Mouse (Mus musculus) bone marrow macrophage, adult 2 months (primary cell): ENCODE measurements at regions not wholly inside any gene's neighbourhood (a gene's known extent, or its start where the extent isn't known, plus 50 kb on each side); places are given as distances from the start of the nearest gene placed in this dataset.
"Not testable (repeated sequence)": the region's sequence is repeated elsewhere in the genome, so short reads cannot be mapped to it uniquely, and the experiment has no call there.

Source experiments
- H3K27ac ChIP-seq: 2 replicates; pipeline ENCODE4 v1.5.1; 2012; ENCODE audit warnings: low read depth, low read length; ENCODE audit not compliant: insufficient read depth
- H3K4me1 ChIP-seq: 2 replicates; pipeline ENCODE4 v1.6.1; 2012; ENCODE audit warnings: low read length; ENCODE audit not compliant: control insufficient read depth, insufficient read depth
- H3K4me3 ChIP-seq: 2 replicates; pipeline ENCODE4 v1.5.1; 2012; ENCODE audit warnings: mild to moderate bottlenecking, low read length, moderate library complexity; ENCODE audit not compliant: insufficient read depth
- CTCF ChIP-seq: IDR thresholded peaks from 2 replicates; pipeline ENCODE4 v1.5.1; 2012; ENCODE audit warnings: low read depth, mild to moderate bottlenecking, low read length, moderate library complexity
- POLR2A ChIP-seq: IDR thresholded peaks from 2 replicates; pipeline ENCODE4 v1.6.1; 2012; ENCODE audit warnings: mild to moderate bottlenecking, low read depth, low read length, borderline replicate concordance

- H3K4me3 ChIP-seq, result no peak overlapping the region
- TF ChIP-seq POLR2A (no peak), CTCF (no peak)
- H3K27ac ChIP-seq, result no peak overlapping the region
- H3K4me1 ChIP-seq, result no peaks in the 10 kb centered on the region; the same call in 1 of the 2 replicates
These were observed 112.6 kb upstream of the Klf4 start for GRCm38 (mm10) chr4:55644895-55645294.

- peaks cover 18% of the 10 kb centered on the region for H3K4me1 ChIP-seq
- H3K27ac ChIP-seq, result no peak overlapping the region
- TF ChIP-seq CTCF, result no peak
- TF ChIP-seq POLR2A, result no peak
- H3K4me3 ChIP-seq, result no peak overlapping the region
These were observed 102.8 kb upstream of the Klf4 start for GRCm38 (mm10) chr4:55634946-55635511.

GRCm38 (mm10) chr4:55631157-55631556 lies 98.9 kb upstream of the Klf4 start:
- no peak overlapping the region for H3K4me3 ChIP-seq
- H3K4me1 ChIP-seq, result peaks cover 19% of the 10 kb centered on the region
- TF ChIP-seq CTCF (no peak), POLR2A (no peak)
- H3K27ac ChIP-seq, result peak overlapping the region; percentile 82

GRCm38 (mm10) chr4:55630215-55630614 lies 97.9 kb upstream of the Klf4 start:
- Histone ChIP-seq H3K27ac (peak overlapping the region; percentile 13; the same call in 1 of the 2 replicates), H3K4me1 (peaks cover 19% of the 10 kb centered on the region)
- not testable (repeated sequence) for H3K4me3 ChIP-seq

- TF ChIP-seq POLR2A, result no peak
- no peak for TF ChIP-seq CTCF
- Histone ChIP-seq H3K27ac (no peak overlapping the region), H3K4me3 (no peak overlapping the region), H3K4me1 (peaks cover 28% of the 10 kb centered on the region)
These were observed 92.5 kb upstream of the Klf4 start for GRCm38 (mm10) chr4:55624779-55625178.

- Histone ChIP-seq H3K27ac (peak overlapping the region; percentile 75), H3K4me1 (peaks cover 25% of the 10 kb centered on the region), H3K4me3 (no peak overlapping the region)
- TF ChIP-seq POLR2A (no peak), CTCF (no peak)
These were observed 91.0 kb upstream of the Klf4 start for GRCm38 (mm10) chr4:55623151-55623760.

GRCm38 (mm10) chr4:55622651-55623050 lies 90.4 kb upstream of the Klf4 start:
- peaks cover 25% of the 10 kb centered on the region for H3K4me1 ChIP-seq
- H3K27ac ChIP-seq, result peak overlapping the region; percentile 64
- no peak for TF ChIP-seq CTCF

GRCm38 (mm10) chr4:55619891-55620290 lies 87.6 kb upstream of the Klf4 start:
- TF ChIP-seq POLR2A (no peak), CTCF (no peak)
- H3K4me1 ChIP-seq, result peaks cover 25% of the 10 kb centered on the region
- H3K4me3 ChIP-seq, result no peak overlapping the region
- H3K27ac ChIP-seq, result no peak overlapping the region

More at GRCm38 (mm10) chr4:55622651-55623050, 90.4 kb upstream of the Klf4 start:
- no peak overlapping the region for H3K4me3 ChIP-seq

- no peak overlapping the region for H3K4me3 ChIP-seq
- H3K27ac ChIP-seq, result no peak overlapping the region
- H3K4me1 ChIP-seq, result no peaks in the 10 kb centered on the region
- TF ChIP-seq CTCF, result no peak
- TF ChIP-seq POLR2A, result no peak
These were observed 83.5 kb upstream of the Klf4 start for GRCm38 (mm10) chr4:55615808-55616207.

- Histone ChIP-seq H3K4me3 (no peak overlapping the region), H3K27ac (no peak overlapping the region), H3K4me1 (no peaks in the 10 kb centered on the region)
- no peak for TF ChIP-seq POLR2A
- TF ChIP-seq CTCF, result no peak
These were observed 81.3 kb upstream of the Klf4 start for GRCm38 (mm10) chr4:55613523-55613922.

GRCm38 (mm10) chr4:55610998-55611397 lies 78.7 kb upstream of the Klf4 start:
- Histone ChIP-seq H3K4me1 (no peaks in the 10 kb centered on the region), H3K4me3 (no peak overlapping the region), H3K27ac (no peak overlapping the region)
- TF ChIP-seq POLR2A, result no peak
- TF ChIP-seq CTCF, result no peak
